Mouse (Mus musculus) right cerebral cortex, postnatal 10 days (tissue): ENCODE data around the gene Slc30a1.

Experiments used
- DNase-seq, 2 experiments: peaks; one replicate each; pipeline ENCODE4 v3.0.0; 2021; ENCODE audit warnings: low spot score in 2 of 2

Slc30a1 gene

GRCm38 (mm10) chr1:191906571-191907430, at the start of gene Slc30a1:
Gene Slc30a1, plus strand, starts transcription at chr1:191906767.
- DNase-seq: peak; percentile 99 to 100

GRCm38 (mm10) chr1:191856886-191857651, 49.5 kb upstream of the Slc30a1 start:
- no peak for DNase-seq

GRCm38 (mm10) chr1:191858136-191858535, 48.4 kb upstream of the Slc30a1 start:
- DNase-seq: no peak

- DNase-seq: no peak
Measured at GRCm38 (mm10) chr1:191859847-191860246, 46.7 kb upstream of the Slc30a1 start.

GRCm38 (mm10) chr1:191861247-191861646, 45.3 kb upstream of the Slc30a1 start:
- DNase-seq: no peak

- DNase-seq: peak; percentile 54 to 62
Measured at GRCm38 (mm10) chr1:191863833-191864550, 42.6 kb upstream of the Slc30a1 start.

- no peak for DNase-seq
Measured at GRCm38 (mm10) chr1:191864551-191865027, 42.0 kb upstream of the Slc30a1 start.

- no peak for DNase-seq
Measured at GRCm38 (mm10) chr1:191872076-191872710, 34.4 kb upstream of the Slc30a1 start.

GRCm38 (mm10) chr1:191875006-191875405, 31.6 kb upstream of the Slc30a1 start:
- DNase-seq: no peak

- DNase-seq: no peak
Measured at GRCm38 (mm10) chr1:191875683-191876305, 30.8 kb upstream of the Slc30a1 start.

- no peak for DNase-seq
Measured at GRCm38 (mm10) chr1:191877681-191878080, 28.9 kb upstream of the Slc30a1 start.

- peak in 1 of 2 experiments; percentile 38 for DNase-seq
Measured at GRCm38 (mm10) chr1:191878518-191878921, 28.0 kb upstream of the Slc30a1 start.

- DNase-seq: no peak
Measured at GRCm38 (mm10) chr1:191880247-191880646, 26.3 kb upstream of the Slc30a1 start.

GRCm38 (mm10) chr1:191880921-191881609, 25.5 kb upstream of the Slc30a1 start:
- no peak for DNase-seq

- no peak for DNase-seq
Measured at GRCm38 (mm10) chr1:191881663-191882062, 24.9 kb upstream of the Slc30a1 start.

GRCm38 (mm10) chr1:191882474-191883206, 23.9 kb upstream of the Slc30a1 start:
- DNase-seq: no peak

GRCm38 (mm10) chr1:191883654-191884053, 22.9 kb upstream of the Slc30a1 start:
- no peak for DNase-seq

GRCm38 (mm10) chr1:191891912-191892311, 14.7 kb upstream of the Slc30a1 start:
- no peak for DNase-seq

- peak; percentile 72 to 82 for DNase-seq
Measured at GRCm38 (mm10) chr1:191894386-191894785, 12.2 kb upstream of the Slc30a1 start.

GRCm38 (mm10) chr1:191894857-191895256, 11.7 kb upstream of the Slc30a1 start:
- no peak for DNase-seq
